Mouse (Mus musculus) urinary bladder, postnatal 25 days (tissue): ENCODE results near the gene Gm18596.
"Not testable (repeated sequence)": the region's sequence is repeated elsewhere in the genome, so short reads cannot be mapped to it uniquely, and the experiment has no call there.

Experiments
- DNase-seq: peaks from one replicate; pipeline ENCODE4 v3.0.0; 2022; ENCODE audit warnings: low spot score

The Gm18596 gene

GRCm38 (mm10) chr10:77741924-77742688 lies at the start of gene Gm18596:
TSS of gene Gm18596 (minus strand) at chr10:77742638.
- DNase-seq = not testable (repeated sequence)

- no peak for DNase-seq
These were observed 46.2 kb upstream of the Gm18596 start for GRCm38 (mm10) chr10:77788621-77789020.

GRCm38 (mm10) chr10:77787876-77788275 lies 45.4 kb upstream of the Gm18596 start, which contains the start of gene Gm7137:
TSS of gene Gm7137 (minus strand) at chr10:77788200.
- not testable (repeated sequence) for DNase-seq

GRCm38 (mm10) chr10:77783396-77783795 lies 41.0 kb upstream of the Gm18596 start:
- DNase-seq = not testable (repeated sequence)

- not testable (repeated sequence) for DNase-seq
These were observed 40.0 kb upstream of the Gm18596 start, which contains the start of gene Gm3250 for GRCm38 (mm10) chr10:77782442-77782841. TSS of gene Gm3250 (minus strand) at chr10:77782542.

- not testable (repeated sequence) for DNase-seq
These were observed 34.4 kb upstream of the Gm18596 start, which contains the start of gene Gm7138 for GRCm38 (mm10) chr10:77776844-77777243. TSS of gene Gm7138 (minus strand) at chr10:77776944.

GRCm38 (mm10) chr10:77772142-77772541 lies 29.7 kb upstream of the Gm18596 start:
- DNase-seq = not testable (repeated sequence)

GRCm38 (mm10) chr10:77771225-77771624 lies 28.8 kb upstream of the Gm18596 start, which contains the start of gene Gm3238:
TSS of gene Gm3238 (minus strand) at chr10:77771325.
- not testable (repeated sequence) for DNase-seq

GRCm38 (mm10) chr10:77769727-77770126 lies 27.3 kb upstream of the Gm18596 start:
- DNase-seq = no peak

GRCm38 (mm10) chr10:77759582-77759981 lies 17.1 kb upstream of the Gm18596 start, which contains the start of gene Gm3233:
TSS of gene Gm3233 (minus strand) at chr10:77759682.
- not testable (repeated sequence) for DNase-seq

- no peak for DNase-seq
These were observed 11.0 kb upstream of the Gm18596 start for GRCm38 (mm10) chr10:77753448-77753847.

- not testable (repeated sequence) for DNase-seq
These were observed 9.9 kb upstream of the Gm18596 start for GRCm38 (mm10) chr10:77752312-77752711.

- not testable (repeated sequence) for DNase-seq
These were observed 8.8 kb upstream of the Gm18596 start, which contains the start of gene Gm9736 for GRCm38 (mm10) chr10:77751254-77751653. TSS of gene Gm9736 (minus strand) at chr10:77751354.

GRCm38 (mm10) chr10:77750686-77751085 lies 8.2 kb upstream of the Gm18596 start:
- DNase-seq = not testable (repeated sequence)

- no peak for DNase-seq
These were observed 3.5 kb downstream of the Gm18596 start for GRCm38 (mm10) chr10:77738929-77739328.

- DNase-seq = no peak
These were observed 6.5 kb downstream of the Gm18596 start for GRCm38 (mm10) chr10:77735928-77736327.

- no peak for DNase-seq
These were observed 13.2 kb downstream of the Gm18596 start for GRCm38 (mm10) chr10:77729241-77729640.

- no peak for DNase-seq
These were observed 14.2 kb downstream of the Gm18596 start for GRCm38 (mm10) chr10:77728280-77728679.

- no peak for DNase-seq
These were observed 16.3 kb downstream of the Gm18596 start, which contains the start of gene Gm10100 for GRCm38 (mm10) chr10:77726186-77726585. TSS of gene Gm10100 (plus strand) at chr10:77726486.

- no peak for DNase-seq
These were observed 17.6 kb downstream of the Gm18596 start for GRCm38 (mm10) chr10:77724855-77725254.

- not testable (repeated sequence) for DNase-seq
These were observed 22.1 kb downstream of the Gm18596 start, which contains the start of gene Krtap12-1 for GRCm38 (mm10) chr10:77720299-77720698. TSS of gene Krtap12-1 (plus strand) at chr10:77720599.

GRCm38 (mm10) chr10:77715507-77715906 lies 26.9 kb downstream of the Gm18596 start, which contains the start of gene Gm10142:
TSS of gene Gm10142 (plus strand) at chr10:77715807.
- DNase-seq = no peak

GRCm38 (mm10) chr10:77713734-77714133 lies 28.7 kb downstream of the Gm18596 start:
- no peak for DNase-seq
